Mouse (Mus musculus) heart, postnatal 10 days (tissue): ENCODE data around the gene Rgs5. TPM values are rescaled to one million over a fixed set of nuclear protein-coding genes. Genes with fewer than 3 reads are reported as not detected.

Source experiments
- DNase-seq, 2 experiments: peaks; one replicate each; pipeline ENCODE4 v3.0.0; 2021
- intact Hi-C: fragments of 180-260 bp; cut with DNase I; formaldehyde crosslinking; loops from one replicate; pipeline ENCODE4 v1.15.1; 2025
- total RNA-seq, 2 experiments: library from RNA; stranded (reverse); gene quantifications; 2 replicates each; pipeline ENCODE4 v1.2.3; 2021

Gene Rgs5
- total RNA-seq, result 100 to 1,000 TPM; 381 to 439 TPM

DNA sequence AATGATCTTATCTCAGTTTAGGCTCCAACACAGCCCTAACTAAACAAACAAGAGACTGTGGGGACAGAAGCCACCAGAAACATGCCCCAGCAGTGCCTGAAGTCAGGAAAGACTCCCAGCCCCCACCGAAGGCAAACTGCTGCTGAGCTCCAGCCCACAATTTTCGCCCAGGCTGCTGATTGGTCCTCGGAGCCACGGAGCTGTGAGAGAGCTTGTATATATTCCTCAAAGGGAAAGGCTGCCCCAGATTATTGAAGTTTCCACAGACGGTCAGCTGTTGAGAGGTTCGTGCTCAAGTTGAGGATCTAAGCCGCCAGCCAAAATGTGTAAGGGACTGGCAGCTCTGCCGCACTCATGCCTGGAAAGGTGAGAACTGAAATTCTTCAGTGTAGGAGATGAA is at the start of gene Rgs5:
TSS of gene Rgs5 (plus strand) at position 246 of the 400 bp plus-strand sequence.
- intact Hi-C loops, result loop anchor here (5.0 kb wide), 1 partner anchor 73 kb away; no protein-coding TSS in a partner anchor
- peak; percentile 41 to 48 for DNase-seq

DNA sequence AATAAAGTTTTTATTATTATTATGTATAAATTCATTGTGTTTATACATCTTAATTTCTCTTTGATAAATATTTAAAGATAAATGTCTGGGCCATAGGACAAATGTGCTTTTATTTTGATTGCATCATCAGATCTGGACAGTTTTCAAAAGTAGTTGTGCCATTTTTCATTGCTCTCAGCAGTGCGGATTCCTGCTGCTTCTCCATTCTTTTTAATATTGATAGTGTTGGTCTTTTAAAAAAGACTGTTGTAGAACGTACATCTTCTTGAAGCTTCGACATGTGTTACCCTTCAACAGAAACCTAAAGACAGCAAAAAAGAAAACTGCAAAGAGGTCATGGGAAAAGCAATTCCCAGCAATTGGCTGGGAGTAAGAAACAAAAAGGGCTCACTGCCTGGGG is 49.1 kb upstream of the Rgs5 start:
- DNase-seq, result no peak
- intact Hi-C loops, result no loop called here

DNA sequence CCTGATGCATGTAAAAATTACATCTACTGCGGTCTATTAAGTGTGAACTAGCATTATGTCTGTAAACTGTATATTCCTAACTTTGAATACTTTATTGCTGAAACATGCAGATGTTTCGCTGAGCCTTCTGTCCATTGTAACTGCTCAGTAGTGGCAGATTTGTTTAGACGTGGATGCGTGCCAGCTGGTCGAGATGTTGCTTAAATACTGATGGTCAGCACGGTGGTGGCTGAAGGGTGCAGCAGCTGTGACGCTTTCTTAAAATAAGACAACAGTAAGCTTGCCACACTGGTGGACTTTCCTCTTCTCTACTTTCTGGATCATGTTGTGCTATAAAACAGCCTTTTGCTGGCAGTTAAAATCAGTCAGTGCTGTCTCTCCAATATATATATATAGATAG is 25.6 kb upstream of the Rgs5 start:
- DNase-seq, result no peak
- intact Hi-C loops, result no loop called here

DNA sequence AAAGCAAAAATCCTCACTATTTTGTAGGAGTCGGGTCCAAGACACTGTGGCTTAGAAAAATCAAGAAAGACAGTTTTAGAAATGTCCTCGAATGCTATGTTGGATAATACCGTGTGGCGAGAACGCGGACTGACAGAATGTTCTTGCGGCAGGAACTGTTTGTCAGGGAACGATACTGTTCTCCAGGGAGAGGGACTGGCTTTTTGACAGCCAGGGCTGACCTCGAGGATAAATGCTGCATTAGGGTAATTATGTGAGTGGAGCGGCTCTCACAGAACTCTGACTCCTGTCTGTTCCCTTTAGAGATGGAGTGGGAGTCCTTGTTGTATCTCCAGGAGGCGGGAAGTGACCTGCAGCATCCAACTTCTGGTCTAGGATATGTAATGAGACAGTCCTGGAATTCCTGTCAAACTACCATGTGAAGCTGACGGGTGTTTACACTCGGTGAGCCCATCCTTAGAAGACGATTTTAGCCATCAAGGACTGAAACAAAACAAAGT is 18.0 kb upstream of the Rgs5 start:
- intact Hi-C loops, result no loop called here

DNA sequence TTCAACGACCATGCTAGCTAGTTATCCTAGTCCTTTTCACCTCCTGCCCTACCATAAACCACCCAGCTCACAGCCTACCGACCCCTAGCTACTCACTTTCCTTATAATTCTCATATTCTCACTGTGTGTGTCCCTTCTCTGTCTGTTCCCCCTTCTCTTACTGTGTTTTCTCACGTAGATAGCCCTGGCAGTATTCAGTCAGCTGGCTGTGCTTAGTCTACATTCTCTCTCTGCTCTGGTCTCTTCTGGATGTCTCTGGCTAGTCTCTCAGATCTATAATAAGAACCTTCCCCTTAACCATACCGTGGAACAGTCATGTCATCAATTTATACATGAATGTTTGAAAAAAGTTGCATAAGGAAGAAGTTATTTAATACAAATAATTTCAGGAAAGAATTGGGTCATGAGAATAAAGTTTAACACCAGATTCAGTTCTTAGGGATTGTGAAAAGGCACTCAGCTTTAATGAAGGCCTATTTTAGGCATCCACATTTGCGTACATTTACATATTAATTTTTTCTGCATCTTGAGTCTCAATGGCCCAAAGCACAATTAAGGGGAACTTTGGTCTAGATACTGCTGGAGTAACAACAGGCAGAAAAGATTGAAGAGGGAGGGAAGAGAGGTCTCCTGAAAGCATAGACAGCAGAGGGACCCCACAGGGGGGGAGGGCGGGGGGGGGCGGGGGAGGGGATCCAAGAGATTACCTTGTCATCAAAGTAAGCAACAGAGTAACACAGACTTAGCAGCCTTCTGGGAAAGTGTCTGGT is 10.2 kb upstream of the Rgs5 start:
- intact Hi-C loops, result no loop called here
- DNase-seq, result no peak

More for the DNA sequence above, 18.0 kb upstream of the Rgs5 start:
- peak; percentile 13 to 14 for DNase-seq

DNA sequence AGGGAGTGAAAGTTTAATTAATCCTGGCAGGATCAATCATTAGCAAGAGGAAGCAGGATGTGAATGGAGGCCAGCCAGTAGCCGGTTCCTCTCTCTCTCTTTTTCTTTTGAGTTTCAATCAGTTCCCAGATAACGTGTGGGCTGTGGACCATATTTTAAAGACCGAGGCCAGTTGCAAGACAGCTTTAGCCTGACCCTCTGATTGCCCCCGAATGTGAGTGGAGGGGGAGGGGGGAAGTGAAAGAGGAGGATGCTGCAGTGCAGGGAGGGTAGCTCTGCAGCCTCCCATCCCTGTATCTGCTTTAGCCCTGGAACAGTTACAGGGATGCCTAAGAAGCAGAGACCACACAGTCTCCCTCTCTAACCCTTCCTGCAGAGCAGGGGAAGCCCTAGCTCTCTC is 4.2 kb downstream of the Rgs5 start:
- intact Hi-C loops, result loop anchor here (5.0 kb wide), 1 partner anchor 77 kb away; no protein-coding TSS in a partner anchor
- DNase-seq, result no peak

DNA sequence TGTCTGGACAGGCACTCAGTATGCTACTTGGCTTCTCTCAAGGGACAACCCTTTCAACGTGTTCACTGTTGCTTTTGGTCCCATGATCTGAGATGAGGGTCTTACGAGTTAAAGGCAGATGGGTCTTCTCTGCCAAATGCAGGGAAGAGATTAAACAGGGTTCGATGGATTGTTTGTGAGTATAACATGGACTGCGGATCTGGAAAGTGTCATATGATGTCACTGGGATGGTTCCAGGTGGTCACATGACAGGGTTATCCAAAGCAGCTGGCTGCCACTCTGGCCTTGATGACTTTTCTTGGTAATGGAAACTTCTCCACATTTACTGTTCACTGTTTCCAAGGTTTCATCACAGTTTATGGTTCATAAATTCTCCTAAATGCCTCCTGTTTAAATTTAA is 12.0 kb downstream of the Rgs5 start:
- no peak for DNase-seq
- intact Hi-C loops, result no loop called here

DNA sequence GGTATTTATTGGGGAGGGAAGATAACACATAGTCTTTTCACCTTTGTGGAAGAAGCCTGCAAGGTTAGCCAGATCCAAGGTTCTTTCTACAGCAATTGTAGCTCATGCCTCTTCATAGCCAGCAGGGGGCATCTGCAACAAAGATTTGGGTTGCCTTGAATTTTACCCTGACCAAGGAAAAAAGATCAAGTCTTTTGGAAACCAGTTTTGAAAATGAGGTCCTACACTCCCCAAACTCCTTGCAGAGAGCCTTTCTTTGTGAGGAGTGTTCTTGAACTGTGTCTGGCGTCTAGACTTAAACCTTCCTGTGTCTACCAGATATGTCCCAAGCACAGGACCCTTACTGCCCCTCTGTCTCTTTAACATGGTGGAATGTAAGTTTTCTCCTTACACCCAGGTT is 15.4 kb downstream of the Rgs5 start:
- DNase-seq, result peak; percentile 20 to 41
- intact Hi-C loops, result loop anchor here (1.0 to 10.0 kb wide), 3 partner anchors 138 to 464 kb away; partner anchors contain the start of gene Nuf2

DNA sequence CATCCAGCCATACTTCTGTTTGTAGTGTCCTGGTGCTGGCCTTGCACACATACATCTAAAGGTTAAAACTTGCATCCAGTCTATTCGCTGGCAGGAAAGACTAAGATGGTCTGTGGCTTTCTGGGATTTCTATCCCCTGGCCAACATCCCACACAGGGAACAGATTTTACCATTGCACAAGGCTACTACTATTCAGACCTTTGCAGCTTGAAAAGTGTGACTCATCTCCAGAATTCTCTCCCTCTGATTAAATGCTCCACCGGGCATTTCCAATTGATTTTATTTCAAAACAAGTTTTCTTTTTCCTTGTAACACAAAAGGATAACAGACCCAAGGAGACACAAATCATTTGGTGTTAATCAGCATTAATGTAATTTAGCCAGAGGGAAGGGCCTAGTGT is 16.5 kb downstream of the Rgs5 start:
- intact Hi-C loops, result loop anchor here (5.0 to 10.0 kb wide), 2 partner anchors 140 to 463 kb away; partner anchors contain the start of gene Nuf2
- DNase-seq, result no peak

DNA sequence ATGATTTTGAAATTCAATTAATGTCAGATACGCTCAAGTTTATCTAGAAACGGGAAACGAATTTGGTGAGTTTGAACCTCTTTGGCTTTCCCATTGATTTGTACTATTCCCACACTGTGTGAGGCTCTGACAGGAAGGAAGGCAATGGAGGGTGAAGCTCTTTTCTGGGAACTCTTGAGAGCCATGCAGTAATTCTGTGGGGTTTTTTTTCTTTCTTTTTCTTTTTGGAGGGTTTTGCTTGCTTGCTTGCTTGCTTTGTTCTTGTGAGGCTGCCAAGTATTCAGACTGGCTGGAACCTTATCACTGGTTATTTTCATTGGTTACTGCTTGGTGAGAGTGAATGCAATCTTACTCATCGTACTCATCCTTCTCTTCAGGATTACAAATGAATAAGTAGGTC is 17.0 kb downstream of the Rgs5 start:
- DNase-seq, result no peak
- intact Hi-C loops, result loop anchor here (5.0 to 10.0 kb wide), 2 partner anchors 140 to 463 kb away; partner anchors contain the start of gene Nuf2

DNA sequence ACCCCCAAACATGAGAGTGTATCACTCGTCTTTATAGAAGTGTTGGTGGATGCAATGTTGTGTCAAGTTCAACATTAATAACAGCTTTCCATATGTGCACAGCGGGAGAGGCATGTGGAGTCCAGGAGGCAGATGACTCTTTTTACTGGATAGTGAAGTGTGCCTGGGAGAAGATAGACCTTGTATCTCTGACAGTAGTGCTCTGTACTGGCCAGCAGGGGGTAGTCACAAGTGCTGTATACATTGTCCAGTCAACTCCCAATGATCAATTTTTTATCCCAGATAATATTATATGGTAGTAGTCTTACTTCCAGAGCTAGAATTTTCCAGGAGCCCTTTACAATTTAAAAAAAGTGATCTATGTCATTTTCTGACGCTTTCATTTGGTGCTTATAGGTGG is 18.8 kb downstream of the Rgs5 start:
- DNase-seq, result no peak
- intact Hi-C loops, result loop anchor here (5.0 to 10.0 kb wide), 2 partner anchors 142 to 461 kb away; partner anchors contain the start of gene Nuf2

DNA sequence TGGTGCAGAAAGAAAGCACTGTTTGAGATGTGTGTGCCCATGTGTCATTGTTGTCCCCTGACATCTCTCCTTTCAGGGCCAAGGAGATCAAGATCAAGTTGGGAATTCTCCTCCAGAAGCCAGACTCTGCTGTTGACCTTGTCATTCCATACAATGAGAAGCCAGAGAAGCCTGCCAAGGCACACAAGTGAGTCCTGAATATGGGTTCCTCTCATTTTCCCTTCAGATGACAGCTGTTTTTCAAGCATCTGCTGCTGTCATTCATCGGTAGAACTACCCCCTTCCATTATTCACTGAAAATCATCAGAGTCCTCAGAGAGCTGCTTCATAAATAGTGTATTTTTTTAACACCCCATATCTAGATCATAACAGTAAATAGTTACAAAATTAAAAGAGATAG is 21.4 kb downstream of the Rgs5 start:
- DNase-seq, result no peak
- intact Hi-C loops, result loop anchor here (10.0 kb wide), 1 partner anchor 458 kb away; no protein-coding TSS in a partner anchor

DNA sequence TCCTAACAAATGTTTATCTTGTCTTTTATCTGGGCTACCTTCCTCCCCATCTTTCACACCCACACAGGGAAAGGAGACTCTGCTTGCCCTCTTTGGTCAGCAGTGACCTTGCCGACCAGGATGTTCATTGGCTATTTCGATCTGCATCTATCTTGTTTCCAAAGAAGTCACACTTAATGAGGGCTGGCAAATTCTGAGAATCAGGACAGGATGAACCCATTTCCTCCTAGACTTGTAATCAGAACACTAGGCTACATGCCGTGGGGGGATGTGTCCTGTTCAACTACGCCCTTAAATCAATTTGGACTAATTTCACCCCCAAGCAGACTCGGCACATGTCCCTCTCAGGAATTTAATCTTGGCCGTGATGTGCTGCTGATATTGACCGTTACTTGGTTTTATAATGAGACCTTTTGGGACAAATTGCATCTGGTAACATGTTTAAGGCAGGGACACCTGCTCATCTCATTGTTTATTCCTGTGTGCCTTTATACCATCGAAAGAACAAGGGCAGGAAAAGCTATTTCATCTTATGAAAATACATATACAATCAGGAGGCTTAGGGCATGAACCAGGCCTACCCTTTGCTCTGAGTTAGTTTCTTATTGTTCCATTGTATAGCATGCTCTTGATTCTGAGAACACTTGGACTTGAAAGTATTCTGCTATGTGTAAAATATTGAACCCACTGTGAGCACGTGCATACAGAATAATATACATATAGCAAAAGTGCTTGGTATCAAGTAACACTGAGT is 25.3 kb downstream of the Rgs5 start:
- intact Hi-C loops, result no loop called here
- DNase-seq, result no peak

DNA sequence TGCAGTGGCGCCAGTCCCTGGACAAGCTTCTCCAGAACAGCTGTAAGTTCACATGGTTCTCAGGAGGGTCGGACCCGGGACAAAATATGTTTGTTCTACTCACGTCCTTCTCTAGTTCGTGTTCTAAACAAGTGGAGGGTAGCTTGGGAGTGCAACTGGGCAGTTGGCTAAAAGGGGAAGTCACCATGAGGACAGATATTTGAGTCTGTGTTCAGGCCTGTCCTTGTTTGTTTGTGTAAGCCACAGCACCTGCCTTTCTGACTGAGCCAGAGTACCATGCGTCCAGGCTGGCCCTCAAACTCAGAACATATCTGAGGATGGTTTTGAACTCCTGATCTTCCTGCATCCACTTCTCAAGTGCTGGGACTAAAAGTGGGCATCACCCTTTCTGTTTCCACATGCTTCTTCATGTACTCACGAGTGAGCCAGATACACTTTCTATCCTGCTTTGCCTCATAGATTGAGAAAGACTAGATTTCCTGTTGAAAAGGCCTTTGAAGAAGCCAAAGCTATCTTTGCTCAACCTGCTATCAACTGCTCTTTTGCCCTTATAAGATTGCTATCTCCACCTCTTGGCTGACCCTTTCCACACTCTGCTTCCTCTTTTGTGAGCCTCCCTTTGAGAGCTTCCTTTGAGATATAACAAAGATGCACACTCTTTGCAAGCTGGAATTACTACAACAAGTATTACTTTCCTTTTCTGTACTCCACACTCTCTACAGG is 27.6 kb downstream of the Rgs5 start:
- intact Hi-C loops, result no loop called here
- no peak for DNase-seq

DNA sequence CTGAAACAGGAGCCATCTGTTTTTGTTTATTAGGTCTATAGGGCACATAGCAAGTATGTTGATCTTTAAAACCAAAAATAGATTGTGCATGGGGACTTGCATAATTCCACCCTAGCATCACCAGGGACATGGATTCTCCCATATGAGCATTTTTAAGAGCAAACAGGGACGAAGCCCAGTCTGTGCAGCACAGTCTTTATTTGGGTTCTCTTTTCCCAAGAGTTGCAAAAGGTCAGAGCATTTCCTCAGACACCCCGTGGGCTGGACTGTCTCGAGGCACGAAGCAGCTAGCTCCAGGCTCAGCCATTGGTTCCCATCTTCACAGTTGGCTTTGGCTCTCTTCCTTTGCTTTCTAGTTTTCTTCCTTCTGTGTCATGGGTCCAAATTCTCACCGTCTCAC is 30.0 kb downstream of the Rgs5 start:
- intact Hi-C loops, result no loop called here
- peak in 1 of 2 experiments; percentile 13 for DNase-seq

DNA sequence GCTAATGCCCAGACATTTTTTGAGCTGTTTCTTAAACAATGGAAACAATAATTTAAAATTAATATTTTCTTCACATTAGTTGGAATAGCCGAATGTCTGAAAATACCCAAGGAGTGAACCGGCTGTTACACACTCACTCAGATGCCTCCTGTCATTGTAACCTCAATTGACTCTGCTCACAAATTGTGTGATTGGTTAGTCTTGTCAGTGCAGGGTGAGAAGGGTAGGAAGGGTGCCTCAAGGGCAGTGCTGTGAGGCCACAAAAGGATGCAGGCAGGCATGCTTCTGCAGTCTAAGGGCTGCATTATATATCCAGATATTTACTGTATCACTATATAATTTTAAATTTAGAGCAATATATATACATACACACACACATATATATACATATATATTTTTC is 37.7 kb downstream of the Rgs5 start:
- DNase-seq, result no peak
- intact Hi-C loops, result no loop called here

DNA sequence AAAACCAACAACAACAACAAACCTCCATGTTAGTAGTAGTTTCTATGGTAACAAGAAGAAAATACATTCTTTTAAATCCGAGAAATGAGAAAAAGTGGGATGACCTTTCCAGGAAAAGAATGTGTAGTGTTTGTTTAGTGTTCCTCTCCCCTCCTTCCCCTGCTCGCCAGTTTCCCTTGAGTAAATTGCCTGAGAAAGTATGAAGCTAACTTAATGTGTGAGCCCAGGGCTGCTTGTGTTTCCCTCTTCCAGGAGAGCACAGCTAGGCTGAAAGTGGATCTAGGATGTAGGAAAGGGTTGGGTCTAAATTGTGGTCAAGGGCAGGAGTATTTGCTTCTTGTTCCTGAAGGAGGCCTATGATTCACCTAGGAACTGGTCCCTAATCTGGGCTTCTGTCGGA is 38.2 kb downstream of the Rgs5 start:
- intact Hi-C loops, result no loop called here
- no peak for DNase-seq

DNA sequence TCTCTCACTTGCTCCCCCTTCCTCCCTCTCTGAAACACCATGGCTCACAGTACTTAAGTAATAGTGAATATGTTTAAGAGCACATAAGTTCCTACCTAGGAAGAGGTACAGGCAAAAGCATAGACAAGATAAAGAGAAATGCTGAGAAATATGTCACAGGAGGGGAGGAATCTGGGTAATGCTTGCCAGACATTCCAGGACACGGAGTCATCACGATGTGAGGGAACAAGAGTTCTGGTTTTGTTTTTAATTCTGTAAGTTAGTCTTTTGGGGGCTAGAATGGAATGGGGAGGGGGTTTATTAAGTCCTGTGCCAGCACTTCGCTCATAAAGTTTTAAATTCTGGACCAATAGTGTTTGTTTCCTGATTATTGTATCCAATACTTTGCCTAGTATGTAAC is 40.1 kb downstream of the Rgs5 start:
- intact Hi-C loops, result no loop called here
- no peak for DNase-seq

DNA sequence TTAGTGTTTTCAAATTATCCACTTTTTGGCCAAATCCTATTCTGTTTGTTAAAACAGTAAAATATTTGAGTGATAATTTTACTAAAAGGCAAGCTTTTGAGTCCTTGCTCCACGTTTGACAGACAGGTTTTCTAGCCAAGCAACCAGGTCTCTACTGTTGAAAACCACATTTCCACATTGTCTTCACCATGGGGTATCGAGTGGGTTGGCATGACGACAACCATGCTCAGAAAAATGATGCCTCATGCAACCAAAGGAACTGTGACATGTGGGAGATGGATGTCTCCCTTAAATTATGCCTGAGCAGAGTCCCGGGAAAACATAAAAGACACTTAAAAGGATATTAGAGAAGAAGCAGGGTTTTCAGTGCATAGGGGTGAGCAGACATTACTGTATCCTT is 41.9 kb downstream of the Rgs5 start:
- no peak for DNase-seq
- intact Hi-C loops, result no loop called here

DNA sequence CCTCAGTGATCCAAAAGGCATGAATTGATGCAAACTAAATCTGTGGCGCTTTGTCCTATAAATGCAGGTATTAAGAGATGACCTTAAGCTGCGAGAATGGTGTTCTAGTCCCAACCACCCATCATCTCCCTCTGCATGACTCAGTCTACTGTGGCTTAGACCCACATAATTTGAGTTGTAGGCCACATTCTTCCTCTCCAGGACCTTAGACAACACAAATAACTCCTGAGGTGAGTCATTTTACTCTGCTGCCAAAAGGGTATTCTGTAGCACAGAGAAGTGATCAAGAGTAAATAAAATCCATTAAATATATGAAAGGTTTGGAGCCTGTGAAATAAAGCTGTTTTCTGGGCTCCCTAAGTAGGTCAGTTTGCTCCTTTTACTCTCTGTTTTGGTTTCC is 43.9 kb downstream of the Rgs5 start:
- intact Hi-C loops, result no loop called here
- no peak for DNase-seq
